Mouse (Mus musculus) liver, embryonic 14.5 days (tissue): ENCODE measurements around the gene Sgms1.

Experiments
- CTCF ChIP-seq: IDR thresholded peaks from 2 replicates; pipeline ENCODE4 v1.5.1; 2016; ENCODE audit warnings: antibody characterized with exemption, low read depth, control low read depth
- EP300 ChIP-seq: IDR thresholded peaks from 2 replicates; pipeline ENCODE4 v1.6.1; 2016; ENCODE audit warnings: antibody characterized with exemption, low read depth

DNA sequence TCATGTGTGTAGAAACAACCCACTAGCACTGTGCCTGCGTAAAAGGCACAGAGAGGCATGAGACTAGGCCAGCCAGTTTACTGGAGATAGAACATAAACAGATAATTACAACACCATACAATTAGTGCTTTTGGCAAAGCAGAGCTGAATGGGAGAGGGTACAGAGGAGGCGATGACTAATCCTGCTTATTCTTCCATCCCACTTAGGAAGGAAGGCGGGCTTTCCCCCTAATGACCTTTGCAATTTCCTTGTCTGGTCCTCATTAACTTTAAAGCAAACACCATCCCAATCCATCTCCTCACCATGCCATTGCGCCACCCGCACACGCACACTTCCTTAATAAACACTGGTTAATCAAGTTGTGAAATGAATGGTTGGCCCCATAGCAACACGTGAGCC, 91.3 kb downstream of the Sgms1 start:
- TF ChIP-seq CTCF (no peak), EP300 (no peak)
